Mouse (Mus musculus) liver, embryonic 15.5 days (tissue): Measurements from ENCODE around the gene Il10rb. TPM values are rescaled to one million over a fixed set of nuclear protein-coding genes. Genes with fewer than 3 reads are reported as not detected.
A peak's percentile ranks its signal among the peaks of the same experiment; 100 is the strongest.

Source experiments
- ATAC-seq: fragments of 200-750 bp; cut with Nextera tagmentation; 2 replicates; pipeline ENCODE4 v1.8.0; 2017; ENCODE audit warnings: moderate number of reproducible peaks, mild to moderate bottlenecking, moderate library complexity; ENCODE audit not compliant: insufficient read depth
- H3K27ac ChIP-seq: fragments of 300-500 bp; sonication (generic); replicated peaks from 2 replicates; pipeline ENCODE4 v1.5.1; 2015; ENCODE audit warnings: mild to moderate bottlenecking, inconsistent platforms
- H3K27me3 ChIP-seq: fragments of 300-500 bp; sonication (generic); 2 replicates; pipeline ENCODE4 v1.6.1; 2015; ENCODE audit warnings: mild to moderate bottlenecking, inconsistent platforms
- H3K36me3 ChIP-seq: fragments of 300-500 bp; sonication (generic); replicated peaks from 2 replicates; pipeline ENCODE4 v1.6.1; 2015; ENCODE audit warnings: moderate library complexity, mild to moderate bottlenecking, inconsistent platforms
- H3K4me1 ChIP-seq: fragments of 300-500 bp; sonication (generic); replicated peaks from 2 replicates; pipeline ENCODE4 v1.6.1; 2015; ENCODE audit warnings: inconsistent platforms
- H3K4me2 ChIP-seq: fragments of 300-500 bp; sonication (generic); 2 replicates; pipeline ENCODE4 v1.6.1; 2015; ENCODE audit warnings: moderate library complexity, mild to moderate bottlenecking, inconsistent platforms
- H3K4me3 ChIP-seq: fragments of 300-500 bp; sonication (generic); replicated peaks from 2 replicates; pipeline ENCODE4 v1.5.1; 2015; ENCODE audit warnings: mild to moderate bottlenecking, inconsistent platforms
- H3K9ac ChIP-seq: fragments of 300-500 bp; sonication (generic); 2 replicates; pipeline ENCODE4 v1.6.1; 2015; ENCODE audit warnings: moderate library complexity, mild to moderate bottlenecking, inconsistent platforms
- H3K9me3 ChIP-seq: fragments of 300-500 bp; sonication (generic); replicated peaks from 2 replicates; pipeline ENCODE4 v1.6.1; 2016; ENCODE audit warnings: inconsistent platforms
- WGBS: fragments of 180-500 bp; shearing (Covaris S2); methylation state at CpG from one replicate; pipeline ENCODE4 v1.1.7; 2015; ENCODE audit warnings: mixed read lengths; ENCODE audit not compliant: insufficient replicate concordance; 5-methylcytosine and 5-hydroxymethylcytosine counted together
- polyA plus RNA-seq: library from polyadenylated mRNA; unstranded; fragments of >200 nt; fragmentation: Nextera tagmentation; extraction: Ambion mirVana; gene quantifications from 2 replicates; pipeline ENCODE4 v1.2.1, GENCODE M21; 2015

The Il10rb gene
- polyA plus RNA-seq, 1 experiment from 2014 or later, result 29.9 TPM

DNA sequence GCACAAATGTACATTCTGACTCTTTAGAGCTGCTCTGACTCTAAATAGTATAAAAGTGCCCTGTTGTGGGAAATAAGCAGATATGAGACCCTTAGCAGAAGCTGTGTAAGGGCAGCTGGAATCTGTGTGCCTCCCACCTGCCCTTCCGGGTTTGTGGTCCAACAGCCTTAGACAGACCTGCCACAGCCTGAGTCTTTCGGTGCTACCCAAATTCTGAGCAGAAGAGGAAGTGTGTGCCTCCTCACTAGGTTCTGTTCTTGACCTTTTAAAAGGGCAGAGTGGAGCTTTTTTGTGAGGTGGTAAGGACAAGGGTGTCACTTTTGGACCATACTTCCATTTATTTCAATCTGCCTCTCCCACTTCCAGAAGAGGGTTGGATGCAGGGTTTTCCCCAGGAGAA is 46.0 kb downstream of the Il10rb start:
- peak overlapping the region; percentile 51 for H3K27ac ChIP-seq
- H3K4me2 ChIP-seq, result no peak overlapping the region
- H3K9ac ChIP-seq, result no peak overlapping the region
- H3K4me1 ChIP-seq, result peaks cover 67% of the 10 kb centered on the region
- no peaks in the 10 kb centered on the region for H3K36me3 ChIP-seq
- H3K27me3 ChIP-seq, result no peaks in the 10 kb centered on the region
- no peaks in the 10 kb centered on the region for H3K9me3 ChIP-seq
- no peak for ATAC-seq
- WGBS, result 14% methylated on average over 2 of the region's 2 CpGs
- no peak overlapping the region for H3K4me3 ChIP-seq

DNA sequence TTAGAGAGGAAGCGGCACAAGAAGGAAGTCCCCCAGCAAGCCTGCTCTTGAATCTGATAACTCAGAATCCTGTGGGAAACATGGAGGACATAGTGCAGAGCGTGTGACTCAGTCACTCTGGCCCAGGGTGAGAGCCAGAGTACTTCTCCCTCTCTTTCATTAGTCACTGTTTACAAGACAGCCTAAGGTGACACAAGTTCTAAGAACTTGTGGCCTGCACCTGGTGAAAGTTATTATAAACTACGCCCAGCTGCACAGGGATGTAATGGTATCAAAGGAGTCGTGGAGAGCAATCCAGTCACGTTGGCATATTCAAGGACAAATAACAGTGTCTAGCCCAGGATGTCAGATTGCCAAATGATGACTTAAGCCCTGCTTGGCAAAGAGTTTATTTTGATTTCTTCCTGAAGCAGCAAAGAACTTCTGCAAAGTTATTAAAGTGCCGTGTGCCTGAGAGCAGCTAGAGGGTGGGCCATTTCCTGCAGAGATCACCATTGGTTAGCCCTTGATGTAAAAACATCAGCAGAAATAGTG is 46.5 kb downstream of the Il10rb start:
- Histone ChIP-seq H3K9ac (no peak overlapping the region), H3K9me3 (no peaks in the 10 kb centered on the region), H3K27me3 (no peaks in the 10 kb centered on the region), H3K4me2 (no peak overlapping the region), H3K4me1 (peaks cover 62% of the 10 kb centered on the region), H3K27ac (peak overlapping the region; percentile 51), H3K36me3 (no peaks in the 10 kb centered on the region), H3K4me3 (no peak overlapping the region)
- 40% methylated on average over 6 of the region's 6 CpGs for WGBS
- no peak for ATAC-seq

DNA sequence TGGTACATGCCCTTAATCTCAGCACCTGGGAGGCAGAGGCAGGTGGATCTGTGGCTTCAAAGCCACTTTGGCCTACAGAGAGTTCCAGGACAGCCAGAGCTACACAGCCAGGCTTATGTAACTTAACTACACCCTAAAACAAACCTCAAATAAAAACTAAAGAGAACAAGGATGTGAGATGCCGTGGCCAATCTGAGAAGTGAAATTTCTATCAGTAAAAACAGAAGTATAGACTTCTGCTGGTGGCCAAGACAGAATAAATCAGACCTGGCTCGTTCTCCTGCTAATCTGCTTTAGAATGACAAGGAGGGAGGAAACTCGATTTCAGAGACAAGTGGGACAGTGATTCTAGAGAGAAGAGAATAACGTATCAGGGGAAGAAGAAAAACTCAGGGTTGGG is 49.9 kb downstream of the Il10rb start:
- WGBS, result 31% methylated on average over 4 of the region's 4 CpGs

DNA sequence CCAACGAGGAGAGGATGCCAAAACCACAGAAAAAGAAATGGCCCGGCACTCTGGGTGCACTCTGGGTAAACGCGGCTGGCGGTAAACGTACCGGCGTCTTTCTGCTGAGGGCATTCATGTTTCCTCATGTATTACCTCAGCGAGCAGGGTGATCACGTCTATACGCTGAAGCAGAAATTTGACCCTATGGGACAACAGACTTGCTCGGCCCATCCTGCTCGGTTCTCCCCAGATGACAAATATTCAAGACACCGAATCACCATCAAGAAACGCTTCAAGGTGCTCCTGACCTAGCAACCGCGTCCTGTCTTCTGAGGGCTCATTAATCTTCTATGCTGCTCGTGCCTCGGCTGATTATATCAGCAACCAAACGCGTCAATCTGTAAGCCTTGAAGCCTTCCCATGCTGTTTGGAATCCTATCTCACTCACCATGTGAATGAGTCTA is 52.4 kb downstream of the Il10rb start:
- ATAC-seq, result peak; percentile 60; the same call in 1 of the 2 replicates
- Histone ChIP-seq H3K27me3 (no peaks in the 10 kb centered on the region), H3K4me1 (peaks cover 53% of the 10 kb centered on the region), H3K4me3 (peak overlapping the region; percentile 10; the same call in 1 of the 2 replicates), H3K36me3 (no peaks in the 10 kb centered on the region), H3K9ac (no peak overlapping the region), H3K4me2 (peak overlapping the region; percentile 23), H3K9me3 (no peaks in the 10 kb centered on the region), H3K27ac (peak overlapping the region; percentile 45)
- 59% methylated on average over 21 of the region's 21 CpGs for WGBS

More for the DNA sequence above, 49.9 kb downstream of the Il10rb start:
- H3K27me3 ChIP-seq, result no peaks in the 10 kb centered on the region
- H3K4me3 ChIP-seq, result no peak overlapping the region
- H3K9me3 ChIP-seq, result no peaks in the 10 kb centered on the region
- no peaks in the 10 kb centered on the region for H3K36me3 ChIP-seq
- no peak for ATAC-seq
- H3K4me2 ChIP-seq, result no peak overlapping the region
- H3K27ac ChIP-seq, result peak overlapping the region; percentile 66; the same call in 1 of the 2 replicates
- peaks cover 57% of the 10 kb centered on the region for H3K4me1 ChIP-seq
- no peak overlapping the region for H3K9ac ChIP-seq

DNA sequence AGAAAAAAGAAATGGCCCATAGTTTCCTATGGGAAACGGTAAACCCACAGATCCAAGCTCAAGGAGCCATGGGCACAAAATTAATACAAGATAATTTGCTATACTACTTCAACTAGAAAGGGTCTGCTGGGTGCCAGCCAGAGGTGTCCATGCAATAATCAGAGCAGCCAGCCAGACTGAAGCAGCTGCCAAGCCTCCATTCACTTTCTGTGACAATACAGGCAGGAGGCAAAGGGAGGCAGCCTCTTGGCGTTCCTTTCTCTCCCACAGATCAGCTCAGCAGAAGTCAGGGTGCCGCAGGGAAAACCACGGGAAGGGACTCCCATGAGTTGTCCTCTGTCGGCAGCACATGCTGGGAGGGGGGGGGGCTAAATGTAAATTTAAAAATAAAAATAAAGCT is 53.0 kb downstream of the Il10rb start:
- Histone ChIP-seq H3K4me2 (no peak overlapping the region), H3K36me3 (no peaks in the 10 kb centered on the region), H3K27me3 (no peaks in the 10 kb centered on the region), H3K27ac (peak overlapping the region; percentile 71), H3K9me3 (no peaks in the 10 kb centered on the region), H3K9ac (no peak overlapping the region), H3K4me3 (no peak overlapping the region), H3K4me1 (peaks cover 54% of the 10 kb centered on the region)
- no peak for ATAC-seq
- WGBS, result 66% methylated on average over 5 of the region's 5 CpGs

DNA sequence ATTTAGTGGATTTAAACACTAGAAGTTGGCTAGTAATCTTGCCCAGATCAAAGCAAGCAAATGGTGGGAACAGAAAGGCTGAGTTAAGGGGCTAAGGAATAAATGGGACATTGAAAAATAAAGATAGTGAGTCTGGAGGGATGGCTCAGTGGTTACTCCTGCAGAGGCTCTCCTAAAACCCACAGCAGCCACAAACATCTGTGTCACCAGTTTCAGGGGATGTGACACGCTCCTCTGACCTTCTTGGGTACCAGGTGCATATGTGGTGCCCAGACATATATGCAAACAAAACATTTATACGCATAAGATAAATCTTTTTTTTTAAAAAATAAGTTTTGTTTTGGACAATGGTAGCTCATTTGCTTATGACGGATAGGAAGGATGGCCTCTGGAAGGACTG is 53.4 kb downstream of the Il10rb start:
- ATAC-seq, result no peak
- H3K4me3 ChIP-seq, result no peak overlapping the region
- peak overlapping the region; percentile 91 for H3K27ac ChIP-seq
- no peak overlapping the region for H3K4me2 ChIP-seq
- H3K9ac ChIP-seq, result no peak overlapping the region
- peaks cover 59% of the 10 kb centered on the region for H3K4me1 ChIP-seq
- no peaks in the 10 kb centered on the region for H3K27me3 ChIP-seq
- 83% methylated on average over 3 of the region's 3 CpGs for WGBS
- H3K36me3 ChIP-seq, result no peaks in the 10 kb centered on the region
- H3K9me3 ChIP-seq, result no peaks in the 10 kb centered on the region

DNA sequence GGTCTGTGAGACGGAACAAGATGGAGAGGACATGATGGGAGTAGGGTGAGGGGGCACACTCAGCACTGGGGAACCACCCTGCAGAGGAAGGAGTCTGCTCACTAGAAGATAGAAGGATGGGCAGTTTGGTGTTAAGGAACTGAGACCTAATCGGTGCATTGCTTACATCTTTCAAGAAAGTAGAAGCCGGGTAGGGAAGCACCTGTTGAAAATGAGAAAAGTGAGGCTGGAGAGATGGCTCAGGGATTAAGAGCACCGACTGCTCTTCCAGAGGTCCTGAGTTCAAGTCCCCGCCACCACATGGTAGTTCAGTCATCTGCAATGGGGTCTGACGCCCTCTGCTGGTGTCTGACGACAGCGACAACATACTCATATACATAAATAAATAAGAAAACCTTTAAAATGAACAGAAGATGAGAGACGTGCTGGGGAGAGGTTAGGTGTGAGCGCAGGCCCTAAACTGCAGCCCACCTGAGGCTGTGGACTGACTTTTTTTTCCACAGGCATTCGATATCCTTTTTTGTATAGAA is 53.9 kb downstream of the Il10rb start:
- H3K27ac ChIP-seq, result peak overlapping the region; percentile 91

DNA sequence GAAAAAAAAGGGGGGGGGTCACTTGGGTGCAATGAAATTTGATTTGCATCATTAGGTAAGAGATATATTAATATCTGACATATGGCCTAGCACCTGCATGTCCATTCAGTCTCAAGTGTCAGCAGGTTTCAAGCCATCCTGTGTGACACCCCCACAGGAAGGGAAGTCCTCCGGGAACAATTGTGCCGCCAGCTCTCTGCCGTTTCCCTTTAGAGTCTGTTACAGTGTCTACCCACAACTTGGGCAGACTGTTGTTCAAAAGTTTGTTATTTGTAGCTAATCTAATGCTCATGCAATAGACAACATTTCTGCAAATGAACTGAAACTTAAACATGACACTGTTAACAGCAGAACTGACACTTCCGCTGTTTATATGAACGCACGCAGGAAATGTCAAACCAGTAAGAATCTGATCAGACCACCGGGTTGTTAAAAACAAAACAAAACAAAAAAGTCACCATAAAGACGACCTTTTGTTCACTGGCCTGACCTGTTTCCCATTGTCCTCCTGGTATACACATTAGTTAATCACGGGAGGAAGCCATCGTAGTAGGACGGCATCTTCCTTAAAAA is 55.2 kb downstream of the Il10rb start:
- Histone ChIP-seq H3K4me2 (peak overlapping the region; percentile 62), H3K9ac (0 out of 2 replicates have a peak overlapping the region, but pooled peaks have one; percentile 26), H3K36me3 (no peaks in the 10 kb centered on the region), H3K27ac (peak overlapping the region; percentile 91), H3K27me3 (no peaks in the 10 kb centered on the region), H3K4me3 (peak overlapping the region; percentile 27), H3K4me1 (peaks cover 63% of the 10 kb centered on the region), H3K9me3 (no peaks in the 10 kb centered on the region)
- WGBS, result 23% methylated on average over 11 of the region's 11 CpGs
- no peak for ATAC-seq

More for the DNA sequence above, 53.9 kb downstream of the Il10rb start:
- Histone ChIP-seq H3K4me3 (no peak overlapping the region), H3K36me3 (no peaks in the 10 kb centered on the region), H3K9me3 (no peaks in the 10 kb centered on the region), H3K4me1 (peaks cover 61% of the 10 kb centered on the region), H3K27me3 (no peaks in the 10 kb centered on the region), H3K9ac (no peak overlapping the region), H3K4me2 (no peak overlapping the region)
- 76% methylated on average over 11 of the region's 11 CpGs for whole genome bisulfite sequencing
- ATAC-seq, result no peak

DNA sequence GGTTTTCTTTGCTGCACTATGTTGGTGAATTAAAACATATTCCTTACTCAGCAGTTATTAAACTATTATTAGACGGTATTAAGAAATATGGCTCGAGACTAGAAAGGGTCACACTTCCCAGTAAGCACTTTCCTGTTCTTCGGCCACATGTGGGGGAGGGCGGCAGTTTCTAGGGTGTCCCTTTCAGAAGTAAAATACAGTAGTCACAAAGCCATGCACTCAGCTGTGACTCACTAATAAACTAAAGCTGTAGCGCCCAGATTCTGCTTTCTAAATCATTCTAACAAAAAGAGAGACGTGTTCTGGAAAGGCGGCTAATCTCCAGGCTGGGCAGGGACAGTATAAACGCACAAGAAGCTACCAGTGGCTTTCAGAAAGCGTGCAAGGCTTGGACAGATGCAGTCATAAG is 55.8 kb downstream of the Il10rb start:
- peaks cover 69% of the 10 kb centered on the region for H3K4me1 ChIP-seq
- no peak overlapping the region for H3K4me3 ChIP-seq
- peak overlapping the region; percentile 62 for H3K4me2 ChIP-seq
- no peaks in the 10 kb centered on the region for H3K27me3 ChIP-seq
- WGBS, result 26% methylated on average over 9 of the region's 9 CpGs
- no peak for ATAC-seq
- H3K27ac ChIP-seq, result peak overlapping the region; percentile 91
- H3K9ac ChIP-seq, result peak overlapping the region; percentile 35; the same call in 1 of the 2 replicates
- 0 out of 2 replicates have a peak, but pooled peaks cover 4% of the 10 kb centered on the region for H3K36me3 ChIP-seq
- no peaks in the 10 kb centered on the region for H3K9me3 ChIP-seq

DNA sequence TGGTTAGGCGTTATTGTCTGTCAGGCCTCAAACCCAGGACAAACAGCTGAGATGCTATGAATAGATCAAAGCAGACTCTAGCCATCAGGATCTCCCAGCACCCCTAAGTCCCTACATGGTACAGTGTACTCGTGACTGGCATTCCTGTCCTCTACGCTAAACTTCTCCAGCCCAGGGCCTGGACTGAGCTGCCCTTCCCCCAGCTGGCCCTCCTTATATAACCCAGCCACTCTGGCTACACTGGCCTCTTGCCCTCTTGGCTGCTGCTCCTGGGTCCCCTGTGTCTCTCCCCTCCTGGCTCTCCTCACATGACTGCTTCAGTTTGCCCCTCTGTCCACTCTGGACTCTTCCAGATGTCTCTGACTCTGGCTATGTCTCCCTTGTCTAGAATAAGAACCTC is 56.7 kb downstream of the Il10rb start:
- ATAC-seq, result no peak
- Histone ChIP-seq H3K4me1 (peaks cover 72% of the 10 kb centered on the region), H3K9me3 (no peaks in the 10 kb centered on the region), H3K36me3 (peaks cover 7% of the 10 kb centered on the region), H3K4me3 (no peak overlapping the region), H3K4me2 (peak overlapping the region; percentile 16; the same call in 1 of the 2 replicates), H3K27ac (peak overlapping the region; percentile 91), H3K27me3 (no peaks in the 10 kb centered on the region), H3K9ac (no peak overlapping the region)
- 71% methylated on average over 3 of the region's 3 CpGs for WGBS

DNA sequence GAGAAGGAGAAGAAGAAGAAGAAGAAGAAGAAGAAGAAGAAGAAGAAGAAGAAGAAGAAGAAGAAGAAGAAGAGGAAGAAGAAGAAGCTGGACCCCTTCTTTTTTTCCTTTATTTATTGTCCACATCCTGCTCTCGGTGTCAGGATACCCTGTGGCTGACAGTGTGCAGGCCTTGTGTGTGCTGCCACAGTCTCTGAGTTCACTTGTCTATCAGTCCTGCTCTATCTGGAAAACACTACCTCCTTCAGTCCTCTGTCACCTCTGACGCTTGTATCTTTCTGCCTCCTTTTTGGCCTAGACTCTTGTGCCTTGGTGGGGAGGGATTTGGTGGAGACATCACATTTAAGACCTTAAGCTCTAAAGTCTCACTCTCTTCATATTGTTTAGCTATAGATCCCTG is 57.4 kb downstream of the Il10rb start:
- Histone ChIP-seq H3K4me1 (peaks cover 72% of the 10 kb centered on the region), H3K9me3 (no peaks in the 10 kb centered on the region), H3K4me3 (no peak overlapping the region), H3K27ac (peak overlapping the region; percentile 91), H3K4me2 (peak overlapping the region; percentile 85), H3K27me3 (no peaks in the 10 kb centered on the region), H3K36me3 (peaks cover 15% of the 10 kb centered on the region), H3K9ac (peak overlapping the region; percentile 76; the same call in 1 of the 2 replicates)
- ATAC-seq, result no peak
- 47% methylated on average over 2 of the region's 2 CpGs for WGBS
